Mouse (Mus musculus): Measurements from ENCODE around the gene Hoxb3.

Gene Hoxb3

DNA sequence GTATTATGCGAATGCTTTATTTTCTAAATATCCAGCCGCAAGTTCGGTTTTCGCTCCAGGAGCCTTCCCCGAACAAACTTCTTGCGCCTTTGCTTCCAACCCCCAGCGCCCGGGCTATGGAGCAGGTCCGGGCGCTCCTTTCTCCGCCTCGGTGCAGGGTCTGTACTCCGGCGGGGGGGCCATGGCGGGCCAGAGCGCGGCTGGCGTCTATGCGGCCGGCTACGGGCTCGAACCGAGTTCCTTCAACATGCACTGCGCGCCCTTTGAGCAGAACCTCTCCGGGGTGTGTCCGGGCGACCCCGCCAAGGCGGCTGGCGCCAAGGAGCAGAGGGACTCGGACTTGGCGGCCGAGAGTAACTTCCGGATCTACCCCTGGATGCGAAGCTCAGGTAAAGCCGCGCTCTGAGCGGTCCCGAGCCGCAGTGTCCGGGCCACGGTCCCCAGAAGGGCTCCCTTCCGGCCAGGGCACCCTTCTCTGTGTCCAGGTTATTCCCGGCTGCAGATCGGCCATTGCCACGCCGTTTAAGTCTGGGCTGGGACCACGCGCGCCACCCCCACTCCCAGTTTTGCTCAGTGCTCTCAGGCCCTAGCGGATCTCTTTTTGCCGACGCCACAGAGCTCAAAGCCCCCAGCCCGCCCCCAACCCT, 36.3 kb upstream of the Hoxb3 start:
- in situ Hi-C loops (cut with MboI; ENCODE audit: low pct_unique_long_range_greater_than_20kb in 1 of 2, low sequenced_read_pairs in 2 of 2, unreplicated experiment in 1 of 2) = no loop called here

DNA sequence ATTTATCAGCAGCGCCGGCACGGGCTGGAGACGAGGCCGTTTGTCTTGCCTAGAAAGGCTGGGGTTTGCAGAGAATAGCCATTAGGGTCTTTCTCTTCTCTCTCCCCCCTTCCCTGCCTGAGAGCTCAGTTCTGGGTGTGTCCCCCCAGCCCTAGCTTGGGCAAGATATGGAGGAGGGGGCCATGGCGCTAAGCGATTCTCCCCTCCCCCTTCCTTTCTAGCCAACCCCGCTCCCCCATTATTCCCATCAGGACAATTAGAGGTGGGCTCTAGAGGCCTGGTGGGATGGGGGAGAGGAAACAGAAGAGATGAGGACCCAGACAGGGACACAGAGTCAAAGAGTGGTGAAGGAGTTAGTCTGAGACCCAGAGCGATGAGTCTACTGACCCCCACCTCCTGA, 35.7 kb upstream of the Hoxb3 start:
- in situ Hi-C loops (cut with MboI; ENCODE audit: low pct_unique_long_range_greater_than_20kb in 1 of 2, low sequenced_read_pairs in 2 of 2, unreplicated experiment in 1 of 2) = no loop called here

DNA sequence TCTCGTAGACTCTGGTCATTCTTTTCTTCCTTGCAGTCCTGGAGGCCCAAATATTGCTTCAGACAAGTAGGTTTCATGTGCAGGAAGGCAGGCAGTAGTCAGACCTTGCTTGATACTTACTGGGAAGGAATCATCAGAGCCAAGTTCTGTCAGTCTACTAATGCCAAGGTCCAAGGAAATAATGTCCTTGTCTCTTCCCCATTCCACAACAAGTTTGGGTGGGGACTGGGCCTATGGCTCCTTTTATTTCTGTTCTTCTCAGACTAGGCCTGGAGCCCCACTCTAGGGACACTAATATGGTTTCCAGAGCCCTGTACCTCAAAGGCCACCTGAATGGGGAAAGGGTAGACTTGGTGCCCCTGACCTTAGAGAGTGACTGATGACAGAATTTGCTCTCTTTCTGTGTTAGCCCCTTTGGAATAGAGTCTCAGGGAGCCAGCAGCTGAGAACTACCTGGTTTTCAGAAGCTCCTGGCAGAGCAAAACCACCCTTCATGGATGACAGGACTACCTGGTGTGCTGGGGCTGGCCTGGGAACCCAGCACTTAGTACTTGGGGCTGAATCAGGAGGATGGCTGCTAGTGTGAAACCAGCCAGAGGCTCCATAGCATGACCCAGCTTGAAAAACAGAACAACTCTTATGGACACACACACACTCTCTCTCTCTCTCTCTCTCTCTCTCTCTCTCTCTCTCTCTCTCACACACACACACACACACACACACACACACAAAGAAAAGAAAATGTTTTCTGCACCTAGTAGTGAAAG, 34.5 kb upstream of the Hoxb3 start:
- in situ Hi-C loops (cut with MboI; ENCODE audit: low pct_unique_long_range_greater_than_20kb in 1 of 2, low sequenced_read_pairs in 2 of 2, unreplicated experiment in 1 of 2) = no loop called here

DNA sequence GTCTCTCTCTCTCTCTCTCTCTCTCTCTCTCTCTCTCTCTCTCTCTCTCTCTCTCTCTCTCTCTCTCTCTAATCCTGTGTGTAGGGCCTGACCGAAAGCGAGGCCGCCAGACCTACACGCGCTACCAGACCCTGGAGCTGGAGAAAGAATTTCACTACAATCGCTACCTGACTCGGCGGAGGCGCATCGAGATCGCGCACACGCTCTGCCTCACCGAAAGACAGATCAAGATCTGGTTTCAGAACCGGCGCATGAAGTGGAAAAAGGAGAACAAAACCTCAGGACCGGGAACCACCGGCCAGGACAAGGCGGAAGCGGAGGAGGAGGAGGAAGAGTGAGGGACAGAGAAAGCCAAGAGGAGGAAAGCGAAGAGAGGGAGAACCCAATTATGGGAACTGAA, 33.8 kb upstream of the Hoxb3 start:
- in situ Hi-C loops (cut with MboI; ENCODE audit: low pct_unique_long_range_greater_than_20kb in 1 of 2, low sequenced_read_pairs in 2 of 2, unreplicated experiment in 1 of 2) = no loop called here

DNA sequence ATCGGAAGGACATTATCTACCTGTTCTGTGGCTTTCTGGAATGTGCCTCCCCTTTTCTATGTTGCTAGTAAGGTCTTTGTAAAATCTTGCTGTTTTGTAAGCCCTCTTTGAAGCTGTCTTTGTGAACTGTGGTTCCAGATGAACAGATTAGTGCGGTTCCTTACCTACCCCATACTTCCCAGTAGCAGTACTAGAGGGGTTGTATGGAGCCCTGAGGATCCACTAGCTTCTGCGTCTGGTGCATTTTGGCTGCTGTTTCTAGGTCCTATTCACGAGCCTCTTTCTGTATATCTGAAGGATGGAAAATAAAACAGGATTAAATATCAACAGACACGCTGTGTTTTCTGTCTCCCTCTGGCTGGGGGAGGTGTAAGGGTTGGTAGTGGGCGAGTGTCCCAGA, 33.3 kb upstream of the Hoxb3 start:
- in situ Hi-C loops (cut with MboI; ENCODE audit: low pct_unique_long_range_greater_than_20kb in 1 of 2, low sequenced_read_pairs in 2 of 2, unreplicated experiment in 1 of 2) = no loop called here

DNA sequence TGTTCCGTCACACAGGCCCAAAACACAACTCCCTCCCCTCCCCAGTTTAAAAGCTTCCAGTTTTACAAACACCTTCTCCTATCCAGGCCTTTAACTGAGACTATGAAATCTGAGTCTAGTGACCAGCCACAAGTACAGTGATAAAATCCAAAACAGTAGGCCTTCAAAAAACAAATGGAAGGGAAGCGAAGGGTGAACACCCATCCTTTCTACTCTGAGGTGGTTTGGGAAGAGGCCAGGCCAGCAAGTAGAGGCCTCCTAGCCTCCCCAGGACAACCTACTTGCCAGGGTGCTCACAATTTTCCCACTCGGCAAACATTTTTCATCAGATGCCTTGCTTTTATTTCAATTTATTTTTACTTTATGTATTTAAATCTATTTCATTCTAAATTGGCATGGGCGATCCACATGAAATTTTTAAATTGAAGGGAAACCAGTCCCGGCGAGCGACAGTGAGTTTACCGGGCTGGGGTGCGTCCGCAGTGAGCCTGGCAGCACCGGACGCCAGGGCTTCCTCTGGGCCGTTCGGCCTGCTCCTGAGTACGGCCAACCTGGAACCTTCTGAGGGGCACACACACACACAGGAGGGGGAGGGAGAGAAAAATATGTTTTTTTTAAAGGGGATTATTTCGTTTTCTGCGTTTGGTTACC, 32.3 kb upstream of the Hoxb3 start:
- in situ Hi-C loops (cut with MboI; ENCODE audit: low pct_unique_long_range_greater_than_20kb in 1 of 2, low sequenced_read_pairs in 2 of 2, unreplicated experiment in 1 of 2) = no loop called here

DNA sequence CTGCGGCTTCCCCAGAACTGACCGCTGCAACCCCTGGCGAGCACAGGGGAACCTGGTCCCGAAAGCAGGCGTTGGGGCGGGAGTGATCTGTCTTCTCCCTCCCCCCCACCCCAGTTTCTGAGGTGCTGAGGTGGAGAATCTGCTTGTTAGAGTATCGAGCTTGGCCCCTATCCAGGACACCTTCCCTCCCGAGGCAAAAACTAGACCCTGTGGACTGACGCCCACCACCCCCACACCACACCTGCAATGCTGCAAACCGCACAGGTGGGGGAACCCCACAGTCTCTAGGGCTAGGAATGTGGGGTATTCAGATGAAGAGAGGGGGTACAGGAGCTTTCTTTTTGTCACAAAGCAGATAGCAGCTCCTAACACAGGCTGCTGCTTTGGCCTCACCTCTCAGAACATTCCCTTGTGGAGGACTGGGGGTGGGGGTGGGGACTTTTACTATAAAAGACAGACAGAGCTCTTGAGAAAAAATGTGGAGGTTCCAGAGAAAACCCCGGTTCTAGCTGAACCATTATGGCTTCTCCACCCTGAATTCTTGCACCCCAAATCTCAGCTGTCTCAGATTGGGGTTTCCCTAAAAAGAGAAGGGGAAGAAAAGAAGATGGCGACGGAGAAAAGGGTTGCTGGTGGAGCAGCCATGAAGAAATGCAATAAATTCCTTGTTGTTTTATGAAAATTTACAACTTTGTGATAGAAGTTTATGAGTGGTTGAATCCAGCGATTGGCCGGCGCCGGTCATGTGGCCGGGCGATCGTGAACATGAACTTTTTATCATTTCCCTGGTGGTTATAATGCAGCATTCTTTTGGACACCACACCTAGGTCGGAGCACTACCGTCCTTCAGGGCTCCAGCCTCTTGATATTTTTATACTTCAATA, 31.2 kb upstream of the Hoxb3 start, which contains the start of gene Hoxb6:
Hoxb6 (plus strand) TSS at position 796 of the 884 bp plus-strand sequence.
- in situ Hi-C loops (cut with MboI; ENCODE audit: low pct_unique_long_range_greater_than_20kb in 1 of 2, low sequenced_read_pairs in 2 of 2, unreplicated experiment in 1 of 2) = no loop called here

DNA sequence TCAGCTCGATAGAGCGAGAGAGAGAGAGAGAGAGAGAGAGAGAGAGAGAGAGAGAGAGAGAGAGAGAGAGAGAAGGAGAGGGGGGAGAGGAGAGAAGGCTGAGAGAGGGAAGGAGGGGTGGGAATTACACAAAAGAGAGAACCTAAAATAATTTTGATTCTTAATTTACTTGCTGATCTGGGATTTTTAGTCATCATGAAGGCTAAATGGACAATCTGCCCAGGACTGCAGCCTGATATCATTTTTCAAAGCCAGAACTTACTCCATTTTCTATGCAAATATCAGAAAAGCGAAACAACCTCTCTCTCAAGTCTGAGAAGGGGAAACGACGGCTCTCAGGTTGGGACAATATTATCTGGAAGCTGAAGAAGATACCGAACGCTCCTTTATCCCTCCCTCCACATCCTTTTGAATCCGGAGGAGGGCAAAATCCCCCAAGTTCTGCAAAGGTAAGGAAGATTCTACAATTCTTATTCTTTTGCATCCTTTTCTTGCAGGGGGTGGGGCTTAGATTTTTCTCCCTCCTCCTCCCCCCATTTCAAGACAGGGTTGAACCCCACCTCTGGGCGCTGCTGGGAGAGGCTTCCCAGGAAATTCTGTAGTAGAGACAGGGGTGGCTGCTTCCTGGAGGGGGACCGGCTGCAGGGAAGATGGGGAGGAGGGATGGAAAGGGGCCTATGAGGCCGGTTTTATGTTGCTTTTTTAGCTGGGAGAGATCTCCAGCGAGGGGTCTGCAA, 30.4 kb upstream of the Hoxb3 start:
- in situ Hi-C loops (cut with MboI; ENCODE audit: low pct_unique_long_range_greater_than_20kb in 1 of 2, low sequenced_read_pairs in 2 of 2, unreplicated experiment in 1 of 2) = no loop called here

DNA sequence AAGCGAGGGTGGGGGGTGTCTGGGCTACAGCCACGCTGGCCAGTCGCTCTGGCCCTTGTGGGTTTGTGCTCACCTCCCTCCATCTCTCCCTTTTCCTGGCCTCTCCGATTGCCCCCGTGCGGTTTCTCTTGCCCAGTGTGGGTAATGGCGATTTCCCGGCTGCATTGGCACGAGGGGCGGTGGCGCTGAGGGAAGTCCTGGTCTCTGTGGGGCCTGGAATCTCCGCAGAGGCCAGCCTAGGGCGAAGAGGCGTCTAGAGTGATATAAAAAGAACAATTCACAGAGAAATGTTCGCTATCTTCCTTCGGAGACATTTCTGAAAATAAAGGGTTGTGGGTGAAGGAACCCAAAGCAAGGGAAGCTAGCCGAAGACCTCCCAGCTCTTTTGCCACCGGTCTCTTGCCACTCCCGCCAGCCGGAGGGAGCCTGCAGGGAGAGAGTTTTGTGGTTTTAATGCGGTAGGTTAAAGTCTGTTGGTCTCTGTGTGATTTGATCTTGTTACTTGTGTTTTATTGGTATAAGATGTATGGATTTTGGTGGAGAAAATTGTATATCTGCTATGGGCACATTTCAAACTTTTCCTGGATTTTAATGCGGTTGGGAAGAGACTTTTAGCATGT, 29.7 kb upstream of the Hoxb3 start:
- in situ Hi-C loops (cut with MboI; ENCODE audit: low pct_unique_long_range_greater_than_20kb in 1 of 2, low sequenced_read_pairs in 2 of 2, unreplicated experiment in 1 of 2) = no loop called here

DNA sequence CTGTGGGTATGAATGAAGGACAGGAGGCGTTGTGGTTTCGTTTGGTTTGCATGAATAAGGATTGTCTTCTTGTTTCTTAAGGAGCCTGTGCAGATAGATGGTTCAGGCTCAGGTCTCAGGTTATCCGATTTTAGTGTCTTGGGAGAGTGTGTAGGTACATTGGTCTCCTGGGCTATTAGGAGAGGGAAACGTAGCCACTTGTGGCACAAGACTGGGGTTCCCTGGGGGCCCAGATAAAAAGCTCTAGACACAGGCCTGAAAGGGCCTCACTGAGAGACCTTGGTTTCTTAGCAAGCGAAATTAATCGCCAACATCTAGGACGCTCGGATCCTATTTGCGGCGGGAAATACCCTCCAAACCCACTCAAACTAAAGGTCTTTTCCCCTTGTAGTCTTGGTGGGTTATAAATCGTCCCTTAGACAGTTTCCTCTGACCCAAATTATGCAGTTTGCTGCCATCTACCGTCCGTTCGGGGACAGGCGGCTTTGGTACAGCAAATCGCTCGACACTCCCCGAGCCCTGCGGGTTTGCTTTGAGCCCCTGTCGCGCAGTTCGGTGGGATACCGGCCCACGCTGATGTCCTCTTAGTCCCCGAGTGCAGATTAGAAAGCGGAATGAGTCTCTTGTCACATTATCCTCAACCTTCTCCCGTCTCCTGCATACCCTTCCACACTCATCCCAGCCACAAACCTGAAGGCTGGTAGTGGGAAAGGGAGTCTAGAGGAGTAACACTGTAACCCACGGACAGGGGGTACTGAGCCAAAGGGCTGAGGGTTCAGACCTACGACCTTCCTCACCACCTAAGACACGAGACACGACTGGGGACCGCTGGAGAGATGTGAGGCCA, 28.7 kb upstream of the Hoxb3 start:
- in situ Hi-C loops (cut with MboI; ENCODE audit: low pct_unique_long_range_greater_than_20kb in 1 of 2, low sequenced_read_pairs in 2 of 2, unreplicated experiment in 1 of 2) = loop anchor here (5.0 kb wide), 1 partner anchor 43 kb away; no protein-coding TSS in a partner anchor

DNA sequence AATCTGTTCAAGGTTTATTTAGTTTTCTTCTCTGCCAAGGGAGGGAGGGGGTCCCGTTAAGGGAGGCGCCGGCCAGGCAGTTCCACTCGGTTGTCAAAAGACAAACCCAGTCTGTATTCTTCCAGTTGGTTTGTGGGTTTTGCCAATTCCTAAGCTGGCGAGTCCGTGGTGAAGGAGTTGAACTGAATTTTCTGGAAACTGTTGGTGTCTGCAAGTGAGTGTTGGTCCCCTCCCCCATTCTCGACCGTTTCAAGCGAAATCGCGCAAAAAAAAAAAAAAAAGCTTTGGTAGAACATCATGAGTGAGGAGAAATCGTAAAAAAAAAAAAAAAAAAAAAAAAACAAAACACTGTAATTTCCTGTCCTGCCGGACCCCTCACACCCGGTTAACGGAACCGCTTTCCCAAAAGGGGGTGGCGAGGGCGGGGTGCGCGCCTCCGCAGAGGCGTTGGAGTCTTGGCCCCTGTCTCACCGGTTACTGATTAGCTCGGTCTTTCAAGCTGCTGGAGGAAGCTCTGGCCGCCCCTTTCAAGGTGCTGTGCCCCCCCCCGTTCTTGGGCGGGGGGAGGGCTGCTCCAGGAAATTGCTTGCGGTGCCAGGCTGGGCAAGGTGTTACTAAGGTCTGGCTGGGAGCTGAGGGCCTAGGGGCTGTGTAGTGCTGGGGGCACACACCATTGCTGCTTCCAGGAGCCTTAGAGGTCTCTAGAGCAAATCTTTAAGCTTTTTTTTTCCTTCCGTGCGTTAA, 27.9 kb upstream of the Hoxb3 start:
- in situ Hi-C loops (cut with MboI; ENCODE audit: low pct_unique_long_range_greater_than_20kb in 1 of 2, low sequenced_read_pairs in 2 of 2, unreplicated experiment in 1 of 2) = loop anchor here (5.0 kb wide), 1 partner anchor 42 kb away; no protein-coding TSS in a partner anchor

DNA sequence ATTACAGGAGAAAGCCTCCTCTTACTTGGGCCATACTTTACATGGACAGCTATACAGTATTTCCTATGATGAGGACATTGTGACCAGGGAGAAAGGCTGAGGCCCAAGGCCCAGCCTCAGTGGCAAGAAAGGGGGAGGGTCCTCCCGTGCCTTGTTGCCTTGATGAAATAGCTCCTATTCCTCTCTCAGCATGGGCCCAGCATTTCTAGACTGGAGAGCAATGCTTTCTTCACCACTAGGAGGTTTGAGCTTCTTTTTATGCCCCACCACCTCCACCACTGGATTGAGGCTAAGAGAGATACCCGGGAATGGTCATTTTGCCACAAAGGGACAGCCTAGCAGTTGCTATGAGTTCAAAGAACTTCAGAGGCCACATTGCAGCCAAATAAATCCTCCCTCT, 26.1 kb upstream of the Hoxb3 start:
- in situ Hi-C loops (cut with MboI; ENCODE audit: low pct_unique_long_range_greater_than_20kb in 1 of 2, low sequenced_read_pairs in 2 of 2, unreplicated experiment in 1 of 2) = loop anchor here (5.0 kb wide), 1 partner anchor 40 kb away; no protein-coding TSS in a partner anchor

DNA sequence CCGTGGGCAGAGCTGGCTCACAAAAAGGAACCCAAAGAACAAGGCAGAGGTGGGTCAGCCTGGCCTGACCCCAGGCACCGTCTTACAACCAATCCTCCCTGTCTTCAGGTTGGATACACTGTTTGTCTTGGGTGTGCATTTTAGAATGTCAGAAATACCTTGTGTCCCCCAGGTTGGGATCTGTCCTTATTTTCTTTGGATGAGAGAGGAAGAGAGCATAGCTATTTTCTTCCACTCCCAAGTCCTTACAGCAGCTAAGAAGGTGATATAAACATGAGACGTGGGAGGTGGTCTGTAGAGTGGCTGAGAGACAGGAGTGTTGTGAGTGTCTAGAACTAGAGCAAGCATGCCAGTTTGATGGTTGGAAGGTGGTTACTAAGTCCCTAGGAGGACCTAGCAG, 25.7 kb upstream of the Hoxb3 start:
- in situ Hi-C loops (cut with MboI; ENCODE audit: low pct_unique_long_range_greater_than_20kb in 1 of 2, low sequenced_read_pairs in 2 of 2, unreplicated experiment in 1 of 2) = loop anchor here (5.0 kb wide), 1 partner anchor 40 kb away; no protein-coding TSS in a partner anchor

DNA sequence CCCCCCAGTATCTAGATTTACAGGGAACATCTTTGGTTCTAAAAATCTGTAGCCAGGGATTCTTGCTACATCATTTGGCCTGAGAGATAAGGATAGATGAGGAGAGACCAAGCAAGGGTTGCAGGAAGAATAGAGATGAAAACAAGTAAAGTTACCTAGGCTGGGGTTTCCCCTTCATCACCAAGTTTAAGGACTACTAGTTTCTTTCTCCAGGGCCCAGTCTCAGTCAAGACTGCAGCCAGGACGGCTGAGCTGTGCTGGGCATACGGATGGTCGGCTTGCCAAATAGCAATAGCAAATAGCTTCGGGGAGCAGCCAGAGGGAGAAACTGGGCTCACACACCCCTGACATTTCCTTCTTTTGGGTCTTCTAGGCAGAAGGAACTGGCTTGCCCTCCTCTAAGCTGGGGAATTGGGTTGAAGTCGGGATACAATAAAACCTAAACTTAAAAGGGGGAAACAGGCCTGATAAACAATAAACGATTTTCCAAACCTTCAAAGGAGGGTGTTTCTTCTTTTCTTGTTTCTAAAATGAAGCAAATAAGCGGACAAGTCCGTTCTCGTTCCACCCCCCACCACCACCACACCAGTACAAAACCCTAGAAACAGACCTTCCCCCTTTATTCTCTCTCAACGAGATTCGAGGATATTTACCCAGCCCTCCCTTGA, 25.0 kb upstream of the Hoxb3 start:
- in situ Hi-C loops (cut with MboI; ENCODE audit: low pct_unique_long_range_greater_than_20kb in 1 of 2, low sequenced_read_pairs in 2 of 2, unreplicated experiment in 1 of 2) = loop anchor here (5.0 kb wide), 1 partner anchor 39 kb away; no protein-coding TSS in a partner anchor

DNA sequence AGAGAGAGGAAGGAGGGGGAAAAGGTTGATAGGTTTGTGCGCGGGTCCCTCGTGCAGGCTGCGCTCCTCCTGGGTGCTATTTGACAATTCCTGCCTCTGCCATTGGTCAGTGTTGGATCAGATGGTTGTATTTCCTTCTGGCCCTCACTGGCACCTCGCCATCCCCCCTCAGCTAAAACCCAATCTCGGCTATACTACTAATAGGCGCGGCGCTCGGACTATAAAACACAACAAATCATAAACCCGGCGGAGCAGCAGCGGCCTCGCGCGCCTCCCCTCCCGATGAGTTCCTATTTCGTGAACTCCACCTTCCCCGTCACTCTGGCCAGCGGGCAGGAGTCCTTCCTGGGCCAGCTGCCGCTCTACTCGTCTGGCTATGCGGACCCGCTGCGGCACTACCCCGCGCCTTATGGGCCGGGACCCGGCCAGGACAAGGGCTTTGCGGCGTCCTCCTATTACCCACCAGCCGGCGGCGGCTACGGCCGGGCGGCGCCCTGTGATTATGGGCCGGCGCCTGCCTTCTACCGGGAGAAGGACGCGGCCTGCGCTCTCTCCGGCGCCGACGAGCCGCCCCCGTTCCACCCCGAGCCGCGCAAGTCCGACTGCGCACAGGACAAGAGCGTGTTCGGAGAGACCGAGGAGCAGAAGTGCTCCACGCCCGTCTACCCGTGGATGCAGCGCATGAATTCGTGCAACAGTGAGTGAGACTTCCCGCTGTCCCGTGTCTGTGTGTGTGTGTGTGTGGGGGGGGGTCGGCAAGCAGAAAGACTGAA, 24.0 kb upstream of the Hoxb3 start:
- in situ Hi-C loops (cut with MboI; ENCODE audit: low pct_unique_long_range_greater_than_20kb in 1 of 2, low sequenced_read_pairs in 2 of 2, unreplicated experiment in 1 of 2) = loop anchor here (5.0 kb wide), 1 partner anchor 38 kb away; no protein-coding TSS in a partner anchor
